Mouse (Mus musculus) kidney, adult 2 months (tissue): ENCODE results near the gene Pheta1.

ENCODE experiments used
- CTCF ChIP-seq: fragments of 200-500 bp; conservative IDR thresholded peaks from 2 replicates; pipeline ENCODE4 v1.5.1; 2011; ENCODE audit warnings: low read depth, mild to moderate bottlenecking, control low read depth, low read length, moderate library complexity, mixed read lengths; ENCODE audit not compliant: insufficient read depth, insufficient read length
- POLR2A ChIP-seq: fragments of 200-500 bp; IDR thresholded peaks from one replicate; pipeline ENCODE4 v1.6.1; 2011; ENCODE audit warnings: low read depth, low read length, control low read depth

DNA sequence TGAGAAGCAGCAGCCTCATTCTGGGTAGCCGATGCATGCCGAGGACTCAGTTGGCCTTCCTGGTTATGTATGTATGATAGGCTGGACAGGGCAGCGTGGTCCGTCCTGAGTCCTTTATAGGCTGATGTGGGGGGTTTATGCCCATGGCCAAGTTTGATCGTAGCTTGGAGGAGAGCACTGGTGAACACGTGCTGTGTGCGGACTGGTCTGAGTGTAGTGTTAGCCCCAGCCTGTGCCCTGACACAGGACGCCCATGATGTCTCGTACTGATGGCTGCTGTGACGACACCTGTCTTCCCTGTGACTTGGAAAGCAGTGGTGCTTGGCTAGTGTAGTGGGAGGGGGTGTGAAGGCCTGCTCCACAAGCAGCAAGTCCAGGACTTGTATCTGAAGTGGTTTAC is 35.0 kb upstream of the Pheta1 start:
- no peak for TF ChIP-seq CTCF
- TF ChIP-seq POLR2A, result no peak
